23 mouse cellular contexts compared by ENCODE assay signal in genomic region chr11:44887691-44888090, GRCm38 (mm10).
DNase-seq lines count a peak whose midpoint lies in the region; ATAC-seq and TF ChIP-seq lines count a peak whose summit lies in the region.
"Had no signal": no experiment of that assay in that cellular context is flagged by ENCODE, and none has a peak within 500 bp of the region (broad histone marks: within the 10 kb centered on the region; RNA-seq: fewer than 3 reads in every experiment).

No protein-coding gene starts in this region.

- peaks cover 6% of the 10 kb centered on the region for H3K36me3 ChIP-seq in heart, adult 2 months (ENCODE audit: control insufficient read depth, insufficient read depth, low read length)
- no peaks in the 10 kb centered on the region for H3K36me3 ChIP-seq in midbrain, embryonic 12.5 days
- no peaks in the 10 kb centered on the region for H3K36me3 ChIP-seq in midbrain, embryonic 15.5 days (replicated peaks)
- no peaks in the 10 kb centered on the region for H3K36me3 ChIP-seq in forebrain, embryonic 15.5 days
- peaks cover 18% of the 10 kb centered on the region for H3K36me3 ChIP-seq in splenic B cell, adult 2 months (ENCODE audit: control insufficient read depth, insufficient read depth, low read length, poor library complexity, severe bottlenecking)
- H3K36me3 ChIP-seq: embryonic facial prominence, embryonic 13.5 days; limb, embryonic 10.5 days; limb, embryonic 15.5 days; liver, embryonic 13.5 days had no signal

- peaks cover under 1% of the 10 kb centered on the region; the same call in 1 of the 2 replicates for H3K4me1 ChIP-seq in heart, adult 2 months (ENCODE audit: control insufficient read depth, insufficient read depth, low read length)
- peaks cover 11% of the 10 kb centered on the region; the same call in 1 of the 2 replicates for H3K4me1 ChIP-seq in midbrain, embryonic 12.5 days
- peaks cover 4% of the 10 kb centered on the region; the same call in 1 of the 2 replicates for H3K4me1 ChIP-seq in midbrain, embryonic 15.5 days
- peaks cover 4% of the 10 kb centered on the region; the same call in 1 of the 2 replicates for H3K4me1 ChIP-seq in forebrain, embryonic 15.5 days
- H3K4me1 ChIP-seq: embryonic facial prominence, embryonic 13.5 days; limb, embryonic 15.5 days had no signal

- H3K4me2 ChIP-seq in midbrain, embryonic 12.5 days (replicated peaks) = no peak overlapping the region
- H3K4me2 ChIP-seq in midbrain, embryonic 15.5 days = no peak overlapping the region
- no peak overlapping the region for H3K4me2 ChIP-seq in forebrain, embryonic 15.5 days (replicated peaks)
- H3K4me2 ChIP-seq: embryonic facial prominence, embryonic 13.5 days; heart, embryonic 11.5 days; limb, embryonic 15.5 days; liver, embryonic 13.5 days had no signal

- no peak for TF ChIP-seq POLR2A in heart, adult 2 months (IDR thresholded peaks at IDR 0.05; ENCODE audit: insufficient read depth, low read depth, low read length)

- TF ChIP-seq CTCF in heart, adult 2 months (IDR thresholded peaks at IDR 0.05) = no peak

- H3K27me3 ChIP-seq in heart, adult 2 months (ENCODE audit: control insufficient read depth, insufficient read depth, low read length) = no peaks in the 10 kb centered on the region
- H3K27me3 ChIP-seq in midbrain, embryonic 12.5 days = no peaks in the 10 kb centered on the region
- no peaks in the 10 kb centered on the region for H3K27me3 ChIP-seq in midbrain, embryonic 15.5 days (replicated peaks)
- no peaks in the 10 kb centered on the region for H3K27me3 ChIP-seq in forebrain, embryonic 15.5 days
- H3K27me3 ChIP-seq in splenic B cell, adult 2 months (ENCODE audit: control insufficient read depth, insufficient read depth, low read length, poor library complexity, severe bottlenecking) = no peaks in the 10 kb centered on the region
- H3K27me3 ChIP-seq: embryonic facial prominence, embryonic 13.5 days; limb, embryonic 15.5 days; liver, embryonic 13.5 days had no signal

- no peaks in the 10 kb centered on the region for H3K9me3 ChIP-seq in midbrain, embryonic 12.5 days
- H3K9me3 ChIP-seq in midbrain, embryonic 15.5 days = no peaks in the 10 kb centered on the region
- H3K9me3 ChIP-seq in forebrain, embryonic 15.5 days = no peaks in the 10 kb centered on the region
- H3K9me3 ChIP-seq: embryonic facial prominence, embryonic 13.5 days; limb, embryonic 10.5 days; limb, embryonic 15.5 days; liver, embryonic 13.5 days had no signal

- H3K79me2 ChIP-seq in heart, adult 2 months (replicated peaks; ENCODE audit: control insufficient read depth, insufficient read depth, low read length) = no peaks in the 10 kb centered on the region

- ATAC-seq in midbrain, embryonic 12.5 days (ENCODE audit: low FRiP score, low read depth) = no peak
- ATAC-seq in midbrain, embryonic 15.5 days (replicated peaks) = no peak
- ATAC-seq in forebrain, embryonic 15.5 days (replicated peaks) = 0 out of 2 replicates have a peak, but pooled peaks have one; percentile 16
- no peak for ATAC-seq in monocyte, adult 5-6 weeks (replicated peaks; ENCODE audit: insufficient number of reproducible peaks, low FRiP score, low TSS enrichment, poor library complexity, severe bottlenecking)
- ATAC-seq: inflammation-experienced regulatory T-cells, adult 6 months had no signal

- peak; percentile 84 for DNase-seq in heart, adult 11 months
- DNase-seq in heart, adult 2 months = no peak
- DNase-seq in splenic B cell, adult 2 months (ENCODE audit: low read depth, low spot score) = peak; percentile 15
- DNase-seq: adrenal gland, postnatal 14 days; cerebellum, adult 18-20 months; cerebellum, postnatal 10 days; gastrocnemius, postnatal 14 days; heart, postnatal 36 days; kidney, adult 11 months; kidney, postnatal 14 days; layer of hippocampus, adult 9-11 months; liver, embryonic 13.5 days; lung, adult 18-20 months; lung, postnatal 10 days had no signal

- no peak overlapping the region for H3K4me3 ChIP-seq in heart, adult 2 months
- H3K4me3 ChIP-seq in midbrain, embryonic 12.5 days = no peak overlapping the region
- H3K4me3 ChIP-seq in midbrain, embryonic 15.5 days = no peak overlapping the region
- H3K4me3 ChIP-seq in forebrain, embryonic 15.5 days = no peak overlapping the region
- H3K4me3 ChIP-seq: embryonic facial prominence, embryonic 13.5 days; limb, embryonic 10.5 days; limb, embryonic 15.5 days; liver, embryonic 13.5 days had no signal

- 94% methylated on average over 7 of the region's 7 CpGs for WGBS in heart, adult 2 months
- 80% methylated on average over 7 of the region's 7 CpGs for WGBS in midbrain, embryonic 12.5 days
- WGBS in midbrain, embryonic 15.5 days = 58% methylated on average over 7 of the region's 7 CpGs
- 66% methylated on average over 7 of the region's 7 CpGs for WGBS in forebrain, embryonic 15.5 days

- no peak for TF ChIP-seq EP300 in heart, adult 2 months (IDR thresholded peaks at IDR 0.05; ENCODE audit: insufficient read depth, low read depth, low read length)

- no peak overlapping the region for H3K9ac ChIP-seq in heart, adult 2 months (ENCODE audit: low read depth, low read length)
- H3K9ac ChIP-seq in midbrain, embryonic 12.5 days (replicated peaks) = no peak overlapping the region
- no peak overlapping the region for H3K9ac ChIP-seq in midbrain, embryonic 15.5 days
- no peak overlapping the region for H3K9ac ChIP-seq in forebrain, embryonic 15.5 days (replicated peaks)
- H3K9ac ChIP-seq: embryonic facial prominence, embryonic 13.5 days; limb, embryonic 15.5 days; liver, embryonic 13.5 days had no signal

- no peak overlapping the region for H3K27ac ChIP-seq in heart, adult 2 months
- H3K27ac ChIP-seq in midbrain, embryonic 12.5 days (replicated peaks) = 0 out of 2 replicates have a peak overlapping the region, but pooled peaks have one; percentile 1
- no peak overlapping the region for H3K27ac ChIP-seq in midbrain, embryonic 15.5 days
- H3K27ac ChIP-seq in forebrain, embryonic 15.5 days (replicated peaks) = no peak overlapping the region
- H3K27ac ChIP-seq: embryonic facial prominence, embryonic 13.5 days; limb, embryonic 10.5 days; limb, embryonic 15.5 days; liver, embryonic 13.5 days had no signal

- intact Hi-C loops in heart, adult 2 months (cut with DNase I) = no loop called here

Comparison
In these comparisons a context has a peak if more than half of its experiments do, and no peak if none do; other contexts are left out.
1. DNase-seq: peak in heart, adult 11 months (single experiment) and splenic B cell, adult 2 months (single experiment); none in heart, adult 2 months (0 of 2).